Mouse (Mus musculus) C2C12 (cell line): ENCODE measurements around the gene Sema4d. TPM values are rescaled to one million over a fixed set of nuclear protein-coding genes. Genes with fewer than 3 reads are reported as not detected.

ENCODE experiments used
- H3K27me3 ChIP-seq: one replicate; pipeline ENCODE4 v1.6.1; 2011; ENCODE audit not compliant: control insufficient read depth, insufficient read depth, insufficient read length
- H3K36me3 ChIP-seq: one replicate; pipeline ENCODE4 v1.6.1; 2011; ENCODE audit not compliant: control insufficient read depth, insufficient read depth
- H3K4me3 ChIP-seq: one replicate; pipeline ENCODE4 v1.5.1; 2011; ENCODE audit warnings: mild to moderate bottlenecking, control low read depth; ENCODE audit not compliant: poor library complexity, insufficient read depth, severe bottlenecking
- H3K79me2 ChIP-seq: one replicate; pipeline ENCODE4 v1.6.1; 2011; ENCODE audit not compliant: control insufficient read depth, insufficient read depth
- H3K79me3 ChIP-seq: one replicate; pipeline ENCODE4 v1.6.1; 2011; ENCODE audit warnings: low read depth, control low read depth
- H3ac ChIP-seq: one replicate; pipeline ENCODE3; 2011; ENCODE audit warnings: low read depth; ENCODE audit not compliant: control insufficient read depth, insufficient read length
- CEBPB ChIP-seq: IDR thresholded peaks from one replicate; pipeline ENCODE4 v1.6.1; 2011; ENCODE audit warnings: low read depth, mild to moderate bottlenecking, control low read depth, moderate library complexity
- CTCF ChIP-seq: IDR thresholded peaks from one replicate; pipeline ENCODE4 v1.5.1; 2011; ENCODE audit not compliant: control insufficient read depth, insufficient read depth, insufficient read length
- FOSL1 ChIP-seq: IDR thresholded peaks from one replicate; pipeline ENCODE4 v1.8.0; 2011; ENCODE audit warnings: mild to moderate bottlenecking, low read length; ENCODE audit not compliant: poor library complexity, insufficient read depth, severe bottlenecking
- MAX ChIP-seq: IDR thresholded peaks from one replicate; pipeline ENCODE4 v1.6.1; 2011; ENCODE audit warnings: mild to moderate bottlenecking, control low read depth
- MYOD1 ChIP-seq: IDR thresholded peaks from one replicate; pipeline ENCODE4 v1.6.1; 2011; ENCODE audit warnings: low read depth; ENCODE audit not compliant: control insufficient read depth, insufficient read length
- MYOG ChIP-seq: IDR thresholded peaks from one replicate; pipeline ENCODE4 v1.6.1; 2011; ENCODE audit not compliant: control insufficient read depth, insufficient read length; ENCODE audit errors: extremely low read depth
- USF1 ChIP-seq: IDR thresholded peaks from one replicate; pipeline ENCODE4 v1.6.1; 2011; ENCODE audit warnings: low read depth, mild to moderate bottlenecking, control low read depth, moderate library complexity
- polyA plus RNA-seq: library from polyadenylated mRNA; unstranded; fragments of >200 nt; fragmentation: generic; extraction: Trizol; gene quantifications from one replicate; pipeline ENCODE4 v1.2.1, GENCODE M21; 2012; ENCODE audit warnings: missing spikeins

Gene Sema4d
- polyA plus RNA-seq, 1 experiment = 0.20 TPM

DNA sequence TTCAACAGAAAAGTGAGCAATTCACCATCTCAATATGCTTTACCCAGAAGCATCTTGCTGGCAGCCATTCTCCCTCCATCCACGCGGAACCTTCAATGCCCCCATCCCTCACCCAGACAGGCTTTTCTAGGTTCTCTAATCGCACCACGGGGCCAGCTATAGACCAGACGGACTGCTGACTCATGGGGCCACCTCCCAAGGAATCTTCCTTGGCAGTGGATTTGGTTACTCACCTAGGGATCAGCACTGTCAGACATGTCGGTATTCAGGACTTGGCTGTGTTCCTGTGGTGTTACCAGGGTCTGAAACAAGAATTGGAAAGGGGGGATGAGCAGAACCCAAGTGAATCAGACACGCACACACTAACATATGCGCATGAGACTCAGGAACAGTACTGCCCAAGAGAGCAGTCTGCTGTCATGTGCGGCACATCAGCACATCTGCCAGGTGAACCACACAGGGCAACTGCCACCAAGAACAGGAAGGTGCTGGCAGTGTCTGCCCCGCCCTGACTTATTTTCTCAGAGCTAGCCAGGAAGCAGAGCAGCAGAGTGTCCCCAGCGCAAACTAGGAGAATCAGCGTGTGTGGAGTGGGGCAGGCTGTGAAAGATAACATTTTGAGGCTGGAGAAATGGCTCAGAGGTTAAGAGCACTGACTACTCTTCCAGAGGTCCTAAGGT, 30.4 kb downstream of the Sema4d start:
- Histone ChIP-seq H3K4me3 (no peak overlapping the region), H3K27me3 (no peaks in the 10 kb centered on the region), H3ac (no peak overlapping the region), H3K79me2 (no peaks in the 10 kb centered on the region), H3K79me3 (no peaks in the 10 kb centered on the region), H3K36me3 (no peaks in the 10 kb centered on the region)
- TF ChIP-seq USF1 (no peak), MYOG (no peak), CEBPB (no peak), MYOD1 (no peak), MAX (no peak), FOSL1 (no peak), CTCF (no peak)

- H3K27me3 ChIP-seq = no peaks in the 10 kb centered on the region
- H3K4me3 ChIP-seq = no peak overlapping the region
- no peak for TF ChIP-seq CEBPB
- no peak for TF ChIP-seq CTCF
- TF ChIP-seq MYOD1 = no peak
- no peak for TF ChIP-seq MYOG
- TF ChIP-seq USF1 = no peak
- no peak for TF ChIP-seq FOSL1
- TF ChIP-seq MAX = no peak
- no peak overlapping the region for H3ac ChIP-seq
- H3K36me3 ChIP-seq = no peaks in the 10 kb centered on the region
- H3K79me2 ChIP-seq = no peaks in the 10 kb centered on the region
- no peaks in the 10 kb centered on the region for H3K79me3 ChIP-seq
These were observed 32.2 kb downstream of the Sema4d start for GRCm38 (mm10) chr13:51761186-51761813.

DNA sequence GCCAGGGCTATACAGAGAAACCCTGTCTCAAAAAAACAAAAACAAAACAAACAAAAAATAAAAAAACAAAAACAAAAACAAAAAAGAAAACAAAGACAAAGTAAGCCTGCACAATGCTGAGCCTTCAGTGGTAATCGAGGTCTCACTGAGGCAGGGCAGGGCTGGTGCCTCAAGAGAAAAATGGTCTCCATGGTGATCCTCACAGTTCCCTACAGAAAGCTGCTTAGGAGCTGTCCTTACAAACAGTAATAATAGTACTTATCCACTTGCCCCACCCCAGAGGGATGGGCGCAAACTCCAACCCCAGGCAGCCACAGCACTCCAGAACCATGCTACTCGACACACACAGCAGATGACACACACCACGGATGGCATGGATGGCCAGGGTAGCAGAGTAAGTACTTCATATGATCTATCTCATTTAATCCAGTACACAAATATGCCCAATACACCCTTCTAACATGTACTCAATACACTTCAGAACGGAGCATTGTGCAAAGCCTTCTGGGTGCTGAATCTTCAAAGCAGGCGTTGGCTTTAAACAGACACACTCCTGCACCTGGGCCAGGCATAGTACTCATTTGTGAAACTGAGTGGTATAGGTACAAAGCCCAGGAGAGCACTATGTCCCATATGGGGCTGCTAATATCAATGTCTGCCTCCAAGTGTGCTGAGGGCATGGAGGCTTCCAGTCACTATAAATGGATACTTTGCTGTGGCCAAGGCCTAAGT, 34.1 kb downstream of the Sema4d start:
- Histone ChIP-seq H3K36me3 (no peaks in the 10 kb centered on the region), H3ac (no peak overlapping the region), H3K27me3 (no peaks in the 10 kb centered on the region), H3K4me3 (no peak overlapping the region), H3K79me3 (no peaks in the 10 kb centered on the region), H3K79me2 (no peaks in the 10 kb centered on the region)
- TF ChIP-seq CEBPB = no peak
- TF ChIP-seq CTCF = no peak
- no peak for TF ChIP-seq MAX
- no peak for TF ChIP-seq FOSL1
- no peak for TF ChIP-seq USF1
- TF ChIP-seq MYOD1 = no peak
- no peak for TF ChIP-seq MYOG

DNA sequence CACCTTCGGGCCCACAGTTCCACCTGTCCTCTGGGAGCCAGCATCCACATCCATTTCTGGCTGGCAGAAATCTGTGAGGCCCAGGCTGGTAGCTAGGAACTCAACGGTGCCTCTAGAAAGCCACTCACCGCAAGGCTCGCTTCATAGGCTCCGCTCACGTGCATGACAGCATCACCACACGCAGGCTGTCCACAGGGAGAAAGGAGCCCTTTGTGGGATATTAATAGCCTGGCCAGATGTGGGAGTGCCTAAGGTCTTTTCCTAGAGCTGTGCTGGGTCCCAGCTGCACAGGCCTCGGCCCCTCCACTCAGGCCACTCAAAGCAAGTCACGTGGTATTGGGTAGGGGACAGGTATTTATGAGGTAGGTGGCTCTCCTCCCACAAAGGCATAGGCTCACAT, 35.1 kb downstream of the Sema4d start:
- Histone ChIP-seq H3K36me3 (no peaks in the 10 kb centered on the region), H3K27me3 (no peaks in the 10 kb centered on the region), H3K79me3 (no peaks in the 10 kb centered on the region), H3K79me2 (no peaks in the 10 kb centered on the region), H3ac (no peak overlapping the region), H3K4me3 (no peak overlapping the region)
- no peak for TF ChIP-seq FOSL1
- TF ChIP-seq MYOG = no peak
- no peak for TF ChIP-seq MAX
- TF ChIP-seq CTCF = no peak

GRCm38 (mm10) chr13:51757099-51757498, 36.4 kb downstream of the Sema4d start:
- Histone ChIP-seq H3K79me3 (no peaks in the 10 kb centered on the region), H3K4me3 (no peak overlapping the region), H3K79me2 (no peaks in the 10 kb centered on the region), H3K36me3 (no peaks in the 10 kb centered on the region), H3K27me3 (no peaks in the 10 kb centered on the region), H3ac (no peak overlapping the region)
- no peak for TF ChIP-seq MAX
- no peak for TF ChIP-seq MYOD1
- no peak for TF ChIP-seq USF1
- TF ChIP-seq MYOG = no peak
- TF ChIP-seq CTCF = no peak
- no peak for TF ChIP-seq FOSL1
- TF ChIP-seq CEBPB = no peak

DNA sequence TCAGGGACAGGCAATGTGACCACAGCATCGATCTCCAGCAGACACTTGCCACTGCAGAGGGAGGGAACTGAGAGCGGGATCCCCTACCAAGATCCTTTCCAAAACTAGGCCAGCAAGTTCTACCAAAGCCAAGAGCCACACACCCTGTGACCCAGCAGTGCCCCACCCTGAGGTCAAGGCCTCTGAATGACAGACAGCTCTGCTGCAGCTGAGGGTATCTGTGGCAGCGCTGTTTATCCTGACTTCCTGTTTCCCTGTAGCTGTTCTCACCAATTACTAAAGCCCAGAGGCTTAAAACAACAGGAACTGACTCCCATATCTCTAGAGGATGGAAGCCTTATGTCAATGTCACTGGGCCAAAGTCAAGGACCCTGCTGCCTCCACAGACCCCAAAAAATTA, 37.0 kb downstream of the Sema4d start:
- Histone ChIP-seq H3K79me2 (no peaks in the 10 kb centered on the region), H3ac (peak overlapping the region; percentile 6), H3K4me3 (no peak overlapping the region), H3K79me3 (no peaks in the 10 kb centered on the region), H3K27me3 (no peaks in the 10 kb centered on the region), H3K36me3 (no peaks in the 10 kb centered on the region)
- TF ChIP-seq USF1 (no peak), MAX (no peak), MYOD1 (no peak), CEBPB (no peak), CTCF (no peak), MYOG (no peak), FOSL1 (no peak)
